Mouse (Mus musculus) midbrain, embryonic 10.5 days (tissue): ENCODE measurements at regions not wholly inside any gene's neighbourhood (a gene's known extent, or its start where the extent isn't known, plus 50 kb on each side); places are given as distances from the start of the nearest gene placed in this dataset.

Experiments
- DNase-seq: peaks from one replicate; pipeline ENCODE4 v3.0.0-alpha.2; 2017; ENCODE audit warnings: low spot score
- H3K27ac ChIP-seq: fragments of 300-500 bp; sonication (generic); replicated peaks from 2 replicates; pipeline ENCODE4 v1.5.1; 2016; ENCODE audit warnings: mild to moderate bottlenecking
- H3K27me3 ChIP-seq: fragments of 300-500 bp; sonication (generic); 2 replicates; pipeline ENCODE4 v1.6.1; 2016; ENCODE audit warnings: low read depth, mild to moderate bottlenecking; ENCODE audit not compliant: poor library complexity, severe bottlenecking
- H3K36me3 ChIP-seq: fragments of 300-500 bp; sonication (generic); 2 replicates; pipeline ENCODE4 v1.6.1; 2016; ENCODE audit warnings: mild to moderate bottlenecking, moderate library complexity
- H3K4me1 ChIP-seq: fragments of 300-500 bp; sonication (generic); 2 replicates; pipeline ENCODE4 v1.6.1; 2016
- H3K4me3 ChIP-seq: fragments of 300-500 bp; sonication (generic); 2 replicates; pipeline ENCODE4 v1.5.1; 2016; ENCODE audit warnings: mild to moderate bottlenecking, moderate library complexity
- H3K9me3 ChIP-seq: fragments of 300-500 bp; sonication (generic); replicated peaks from 2 replicates; pipeline ENCODE4 v1.6.1; 2016; ENCODE audit warnings: mild to moderate bottlenecking
- WGBS: fragments of 180-500 bp; shearing (Covaris S2); methylation state at CpG from one replicate; pipeline ENCODE4 v1.1.7; 2016; 5-methylcytosine and 5-hydroxymethylcytosine counted together

DNA sequence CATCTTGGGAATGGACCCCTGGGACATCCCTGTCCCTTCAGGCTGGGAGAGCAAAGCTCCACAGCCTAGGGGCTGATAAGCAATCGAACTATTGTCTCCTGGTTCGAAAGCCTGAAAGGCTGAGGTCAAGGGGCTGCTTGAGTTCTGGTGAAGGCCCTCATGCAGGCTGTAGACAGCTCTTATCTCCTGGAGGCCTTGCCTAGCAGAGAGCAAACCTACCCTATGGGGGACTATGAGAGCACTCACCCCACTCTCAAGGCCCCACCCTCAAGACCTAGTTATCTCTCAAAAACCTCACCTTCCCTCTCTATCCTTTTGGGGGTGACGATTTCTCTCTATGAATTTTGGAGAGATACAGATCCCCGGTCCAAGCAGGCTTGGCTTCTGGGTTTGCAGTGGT, 92.8 kb downstream of the Gadd45g start:
- 90% methylated on average over 4 of the region's 4 CpGs for WGBS
- DNase-seq, result no peak

GRCm38 (mm10) chr13:51939715-51940114, 93.2 kb downstream of the Gadd45g start:
- H3K27ac ChIP-seq, result no peak overlapping the region
- H3K9me3 ChIP-seq, result no peaks in the 10 kb centered on the region
- H3K36me3 ChIP-seq, result no peaks in the 10 kb centered on the region
- H3K27me3 ChIP-seq, result peaks cover 21% of the 10 kb centered on the region
- WGBS, result 87% methylated on average over 6 of the region's 6 CpGs
- no peak overlapping the region for H3K4me3 ChIP-seq
- H3K4me1 ChIP-seq, result peaks cover 15% of the 10 kb centered on the region
- no peak for DNase-seq

More for the DNA sequence above, 92.8 kb downstream of the Gadd45g start:
- peaks cover 21% of the 10 kb centered on the region for H3K27me3 ChIP-seq
- no peak overlapping the region for H3K4me3 ChIP-seq
- no peaks in the 10 kb centered on the region for H3K36me3 ChIP-seq
- no peak overlapping the region for H3K27ac ChIP-seq
- no peaks in the 10 kb centered on the region for H3K9me3 ChIP-seq
- H3K4me1 ChIP-seq, result peaks cover 15% of the 10 kb centered on the region

DNA sequence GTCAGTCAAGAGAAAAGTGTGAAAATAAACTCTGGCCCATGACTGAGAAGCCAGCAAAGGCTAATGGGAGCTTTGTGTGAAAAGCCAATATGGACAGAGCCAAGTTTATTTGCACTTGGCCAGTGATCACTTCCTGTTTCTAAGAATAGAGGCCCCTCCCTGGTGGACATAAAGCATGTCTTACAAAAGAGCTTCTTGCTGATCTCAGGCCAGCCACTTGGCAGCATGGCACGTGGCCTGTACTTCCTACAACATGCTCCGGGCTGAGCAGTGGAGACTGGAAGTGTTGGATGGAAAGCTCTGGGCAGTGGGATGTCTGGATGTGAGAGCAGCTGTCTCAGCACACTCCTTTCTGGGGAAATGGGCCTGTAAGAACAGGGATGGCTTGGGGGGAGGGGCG, 99.7 kb downstream of the Gadd45g start:
- Histone ChIP-seq H3K4me1 (peaks cover 25% of the 10 kb centered on the region), H3K9me3 (no peaks in the 10 kb centered on the region), H3K36me3 (no peaks in the 10 kb centered on the region), H3K27me3 (peaks cover 30% of the 10 kb centered on the region), H3K4me3 (no peak overlapping the region), H3K27ac (no peak overlapping the region)
- WGBS, result 77% methylated on average over 3 of the region's 3 CpGs
- DNase-seq, result no peak

GRCm38 (mm10) chr13:51948896-51949295, 102.4 kb downstream of the Gadd45g start:
- H3K27ac ChIP-seq, result no peak overlapping the region
- no peak overlapping the region for H3K4me3 ChIP-seq
- no peaks in the 10 kb centered on the region for H3K9me3 ChIP-seq
- H3K27me3 ChIP-seq, result peaks cover 35% of the 10 kb centered on the region
- DNase-seq, result no peak
- H3K36me3 ChIP-seq, result no peaks in the 10 kb centered on the region
- H3K4me1 ChIP-seq, result peaks cover 23% of the 10 kb centered on the region
- 92% methylated on average over 3 of the region's 3 CpGs for WGBS

- no peak overlapping the region for H3K27ac ChIP-seq
- no peaks in the 10 kb centered on the region for H3K36me3 ChIP-seq
- H3K27me3 ChIP-seq, result peaks cover 45% of the 10 kb centered on the region
- no peak overlapping the region for H3K4me3 ChIP-seq
- H3K9me3 ChIP-seq, result no peaks in the 10 kb centered on the region
- 88% methylated on average over 7 of the region's 7 CpGs for WGBS
- H3K4me1 ChIP-seq, result peaks cover 27% of the 10 kb centered on the region
- DNase-seq, result no peak
These were observed 105.1 kb downstream of the Gadd45g start for GRCm38 (mm10) chr13:51951506-51952038.

DNA sequence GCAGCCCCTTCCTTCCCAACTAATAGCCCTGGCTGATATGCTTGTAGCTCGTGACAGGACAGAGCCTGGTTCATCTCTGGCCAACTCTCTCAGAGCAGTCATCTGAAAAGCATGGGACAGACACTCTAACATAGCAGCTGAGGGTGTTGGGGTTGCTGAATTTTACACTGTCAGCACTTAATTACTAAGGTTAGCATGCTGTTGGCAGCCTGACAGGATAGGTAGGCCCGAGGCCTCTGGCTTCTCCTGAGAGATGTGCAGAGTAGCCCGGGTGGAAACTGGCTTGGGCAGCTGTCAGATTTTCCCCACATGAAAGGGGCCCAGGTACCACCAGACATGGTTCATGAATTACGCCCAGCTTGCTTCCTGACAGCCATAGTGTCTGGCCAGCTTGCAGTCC, 106.6 kb downstream of the Gadd45g start:
- no peak overlapping the region for H3K4me3 ChIP-seq
- H3K9me3 ChIP-seq, result no peaks in the 10 kb centered on the region
- 87% methylated on average over 4 of the region's 4 CpGs for WGBS
- no peaks in the 10 kb centered on the region for H3K36me3 ChIP-seq
- H3K27ac ChIP-seq, result no peak overlapping the region
- DNase-seq, result no peak
- peaks cover 22% of the 10 kb centered on the region for H3K4me1 ChIP-seq
- peaks cover 36% of the 10 kb centered on the region for H3K27me3 ChIP-seq

GRCm38 (mm10) chr13:51953569-51953968, 107.1 kb downstream of the Gadd45g start:
- Histone ChIP-seq H3K36me3 (no peaks in the 10 kb centered on the region), H3K4me1 (peaks cover 22% of the 10 kb centered on the region), H3K27me3 (peaks cover 36% of the 10 kb centered on the region), H3K27ac (no peak overlapping the region), H3K9me3 (no peaks in the 10 kb centered on the region), H3K4me3 (no peak overlapping the region)
- no peak for DNase-seq
- WGBS, result 74% methylated on average over 8 of the region's 8 CpGs

GRCm38 (mm10) chr13:51957101-51957500, 110.6 kb downstream of the Gadd45g start:
- Histone ChIP-seq H3K4me1 (peaks cover 19% of the 10 kb centered on the region), H3K27me3 (peaks cover 9% of the 10 kb centered on the region), H3K36me3 (no peaks in the 10 kb centered on the region), H3K27ac (no peak overlapping the region), H3K4me3 (no peak overlapping the region), H3K9me3 (no peaks in the 10 kb centered on the region)
- 93% methylated on average over 8 of the region's 8 CpGs for WGBS
- DNase-seq, result no peak

GRCm38 (mm10) chr13:51959591-51959990, 113.1 kb downstream of the Gadd45g start:
- 85% methylated on average over 8 of the region's 8 CpGs for WGBS
- Histone ChIP-seq H3K4me3 (no peak overlapping the region), H3K4me1 (peaks cover 30% of the 10 kb centered on the region), H3K36me3 (no peaks in the 10 kb centered on the region), H3K27ac (no peak overlapping the region), H3K27me3 (peaks cover 17% of the 10 kb centered on the region), H3K9me3 (no peaks in the 10 kb centered on the region)
- no peak for DNase-seq

GRCm38 (mm10) chr13:51960262-51960661, 113.8 kb downstream of the Gadd45g start:
- Histone ChIP-seq H3K4me1 (peaks cover 34% of the 10 kb centered on the region), H3K36me3 (no peaks in the 10 kb centered on the region), H3K9me3 (no peaks in the 10 kb centered on the region), H3K4me3 (no peak overlapping the region), H3K27me3 (peaks cover 17% of the 10 kb centered on the region; the same call in 1 of the 2 replicates), H3K27ac (no peak overlapping the region)
- DNase-seq, result no peak
- WGBS, result 91% methylated on average over 4 of the region's 4 CpGs

DNA sequence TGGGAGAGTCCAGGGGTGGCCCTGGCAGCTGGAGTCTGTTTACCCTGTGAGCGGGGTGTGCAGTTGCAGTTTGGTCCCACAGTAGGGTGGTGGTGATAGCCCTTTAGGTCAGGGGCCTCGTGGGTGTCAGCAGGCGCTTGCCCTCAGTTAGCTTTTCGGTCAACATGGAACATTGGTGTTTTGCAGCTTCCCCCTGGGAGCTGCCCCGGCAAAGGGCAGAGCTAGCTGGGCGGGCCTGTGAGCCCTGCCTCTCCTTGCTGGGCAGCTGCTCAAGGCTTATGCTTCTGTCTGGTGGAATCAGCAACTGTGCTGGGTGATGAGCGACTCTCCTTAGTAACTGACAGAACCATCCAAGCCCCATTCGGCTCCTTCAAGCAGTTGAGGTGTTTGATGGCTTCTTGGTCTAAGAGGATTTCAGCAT, 115.7 kb downstream of the Gadd45g start:
- WGBS, result 62% methylated on average over 8 of the region's 8 CpGs
- Histone ChIP-seq H3K4me1 (peaks cover 34% of the 10 kb centered on the region), H3K27ac (peak overlapping the region; percentile 61), H3K27me3 (peaks cover 17% of the 10 kb centered on the region; the same call in 1 of the 2 replicates), H3K9me3 (no peaks in the 10 kb centered on the region), H3K36me3 (no peaks in the 10 kb centered on the region), H3K4me3 (no peak overlapping the region)
- no peak for DNase-seq

- no peak overlapping the region for H3K4me3 ChIP-seq
- peaks cover 17% of the 10 kb centered on the region; the same call in 1 of the 2 replicates for H3K27me3 ChIP-seq
- WGBS, result 69% methylated on average over 5 of the region's 5 CpGs
- peaks cover 34% of the 10 kb centered on the region for H3K4me1 ChIP-seq
- no peaks in the 10 kb centered on the region for H3K9me3 ChIP-seq
- no peak for DNase-seq
- H3K27ac ChIP-seq, result peak overlapping the region; percentile 61
- H3K36me3 ChIP-seq, result no peaks in the 10 kb centered on the region
These were observed 116.2 kb downstream of the Gadd45g start for GRCm38 (mm10) chr13:51962676-51963075.

DNA sequence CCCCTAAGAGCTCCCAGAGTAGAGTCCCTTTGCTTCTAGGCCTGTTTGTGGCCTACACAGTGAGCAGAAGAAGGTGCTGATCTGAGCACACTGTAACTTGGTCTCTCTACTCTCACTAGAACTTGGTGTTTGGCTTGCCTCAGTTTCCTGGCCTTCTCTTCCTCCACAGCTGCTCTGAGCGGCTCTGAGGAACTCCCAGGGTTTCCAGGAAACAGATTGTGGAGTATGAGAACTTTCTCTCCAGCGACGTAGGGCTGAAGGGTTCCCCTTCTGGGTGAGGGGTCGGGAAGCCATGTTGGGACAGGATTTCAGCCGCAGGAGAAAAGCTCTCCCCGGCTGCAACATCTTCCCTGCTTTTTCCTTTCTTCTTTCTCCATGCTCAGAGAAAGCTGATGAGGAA, 117.5 kb downstream of the Gadd45g start:
- peak overlapping the region; percentile 71 for H3K27ac ChIP-seq
- 72% methylated on average over 6 of the region's 6 CpGs for WGBS

DNA sequence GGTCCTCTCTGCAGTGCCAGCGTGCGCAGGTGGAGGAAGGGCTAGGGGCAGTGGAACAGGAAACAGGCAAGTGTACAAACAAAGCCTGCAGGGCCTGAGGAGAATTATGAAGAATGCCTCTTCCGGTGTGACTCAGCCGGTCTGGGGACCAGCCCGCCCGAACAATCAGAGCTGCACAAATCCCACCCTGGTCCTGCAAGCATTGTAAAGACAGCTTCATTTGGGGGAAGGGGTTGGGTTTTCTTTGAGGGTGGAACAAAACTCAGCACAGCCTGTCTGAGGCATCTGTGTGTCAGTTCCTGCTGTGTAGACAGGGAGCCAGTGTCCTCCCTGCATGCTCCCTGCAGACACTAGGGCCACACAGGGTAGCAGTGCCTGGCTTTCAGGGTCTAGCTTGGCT, 117.9 kb downstream of the Gadd45g start:
- H3K9me3 ChIP-seq, result no peaks in the 10 kb centered on the region
- DNase-seq, result peak; percentile 28
- WGBS, result 52% methylated on average over 6 of the region's 6 CpGs
- H3K27ac ChIP-seq, result peak overlapping the region; percentile 71
- H3K27me3 ChIP-seq, result peaks cover 25% of the 10 kb centered on the region
- peaks cover 34% of the 10 kb centered on the region for H3K4me1 ChIP-seq
- no peaks in the 10 kb centered on the region for H3K36me3 ChIP-seq
- H3K4me3 ChIP-seq, result no peak overlapping the region

More for the DNA sequence above, 117.5 kb downstream of the Gadd45g start:
- Histone ChIP-seq H3K9me3 (no peaks in the 10 kb centered on the region), H3K36me3 (no peaks in the 10 kb centered on the region), H3K4me1 (peaks cover 34% of the 10 kb centered on the region), H3K4me3 (no peak overlapping the region), H3K27me3 (peaks cover 20% of the 10 kb centered on the region; the same call in 1 of the 2 replicates)
- no peak for DNase-seq
